Mouse (Mus musculus) cortical plate, adult 2 months (tissue): ENCODE results near the gene Jam2.

Experiments
- CTCF ChIP-seq: fragments of 200-500 bp; IDR thresholded peaks from 2 replicates; pipeline ENCODE4 v1.5.1; 2011; ENCODE audit warnings: mild to moderate bottlenecking, control low read depth, low read length; ENCODE audit not compliant: insufficient read depth; ENCODE audit errors: extremely low read depth
- POLR2A ChIP-seq: fragments of 200-500 bp; IDR thresholded peaks from 2 replicates; pipeline ENCODE4 v1.6.1; 2011; ENCODE audit warnings: mild to moderate bottlenecking, low read length, control low read depth; ENCODE audit not compliant: insufficient read depth; ENCODE audit errors: extremely low read depth

DNA sequence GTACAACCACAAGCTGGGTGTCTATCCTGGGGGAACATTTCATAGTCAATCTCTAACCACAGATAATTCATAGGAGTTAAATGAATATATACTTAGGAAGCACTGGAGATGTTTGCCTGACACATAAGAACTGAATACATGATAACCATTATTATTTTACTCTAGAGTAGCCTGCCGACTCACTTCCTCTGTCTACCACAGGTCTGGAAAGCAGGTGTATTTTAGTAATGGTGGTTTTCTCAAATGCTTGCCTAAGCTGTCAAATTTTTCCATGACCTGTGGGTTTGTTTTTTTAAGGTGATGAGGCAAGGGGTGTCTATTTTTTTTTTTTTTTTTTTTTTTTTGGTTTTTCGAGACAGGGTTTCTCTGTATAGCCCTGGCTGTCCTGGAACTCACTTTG, 26.1 kb downstream of the Jam2 start:
- TF ChIP-seq POLR2A: no peak
- TF ChIP-seq CTCF: no peak
